Mouse (Mus musculus) CH12.LX (cell line): ENCODE measurements around the gene Cipc. TPM values are rescaled to one million over a fixed set of nuclear protein-coding genes. Genes with fewer than 3 reads are reported as not detected.

ENCODE experiments used
- DNase-seq: peaks from one replicate; pipeline ENCODE4 v3.0.0-alpha.2; 2013; ENCODE audit errors: extremely low read depth
- H3K27ac ChIP-seq: 2 replicates; pipeline ENCODE4 v1.5.1; 2012; ENCODE audit warnings: low read depth, mild to moderate bottlenecking, control low read depth, moderate library complexity; ENCODE audit not compliant: insufficient read depth
- H3K27me3 ChIP-seq: replicated peaks from 2 replicates; pipeline ENCODE3; 2012; ENCODE audit warnings: inconsistent platforms
- H3K36me3 ChIP-seq, 2 experiments: replicated peaks in 1 of 2; 2 replicates each; pipeline versions ENCODE3 to v1.6.1; 2012; ENCODE audit warnings: inconsistent platforms in 1 of 2, low read length in 1 of 2, mild to moderate bottlenecking in 1 of 2, mixed read lengths in 1 of 2, moderate library complexity in 1 of 2; ENCODE audit not compliant: control insufficient read depth in 1 of 2, insufficient read depth in 1 of 2
- H3K4me1 ChIP-seq, 2 experiments: 2 replicates each; pipeline ENCODE4 v1.6.1; 2012; ENCODE audit warnings: inconsistent platforms in 1 of 2, moderate library complexity in 1 of 2; ENCODE audit not compliant: insufficient read depth in 2 of 2, control insufficient read depth in 1 of 2
- H3K4me2 ChIP-seq: 2 replicates; pipeline ENCODE4 v1.6.1; 2012; ENCODE audit warnings: low read depth, mild to moderate bottlenecking, control low read depth; ENCODE audit not compliant: poor library complexity, insufficient read depth, severe bottlenecking
- H3K4me3 ChIP-seq, 3 experiments: fragments of 150-350 bp in 1 of 3; sonication (generic) in 1 of 3; replicated peaks in 1 of 3; 2 replicates each; pipeline versions ENCODE3 to v1.5.1; 2011 to 2012; ENCODE audit warnings: low read depth in 2 of 3, low read length in 2 of 3, mild to moderate bottlenecking in 2 of 3, moderate library complexity in 2 of 3, control low read depth in 1 of 3, improper control_type of control experiment in 1 of 3, inconsistent platforms in 1 of 3, mixed read lengths in 1 of 3; ENCODE audit not compliant: poor library complexity in 1 of 3
- H3K79me2 ChIP-seq: replicated peaks from 2 replicates; pipeline ENCODE4 v1.6.1; 2012; ENCODE audit warnings: mild to moderate bottlenecking, moderate library complexity; ENCODE audit not compliant: control insufficient read depth, poor library complexity, insufficient read depth, severe bottlenecking; ENCODE audit errors: extremely low read depth
- H3K9ac ChIP-seq: 2 replicates; pipeline ENCODE4 v1.6.1; 2012; ENCODE audit warnings: low read depth, mild to moderate bottlenecking, control low read depth, moderate library complexity; ENCODE audit not compliant: insufficient read depth
- H3K9me3 ChIP-seq: replicated peaks from 2 replicates; pipeline ENCODE3; 2012; ENCODE audit warnings: low read length, inconsistent platforms, mixed read lengths
- CHD2 ChIP-seq: IDR thresholded peaks from 2 replicates; pipeline ENCODE4 v1.6.1; 2011; ENCODE audit warnings: low read length, improper control_type of control experiment
- CTCF ChIP-seq, 2 experiments: IDR thresholded peaks in 1 of 2; conservative IDR thresholded peaks in 1 of 2; 2 replicates each; pipeline ENCODE4 v1.5.1; 2011 to 2012; ENCODE audit warnings: low read depth in 2 of 2, low read length in 2 of 2, improper control_type of control experiment in 1 of 2, inconsistent platforms in 1 of 2, mild to moderate bottlenecking in 1 of 2, moderate library complexity in 1 of 2
- ETS1 ChIP-seq: conservative IDR thresholded peaks from 2 replicates; pipeline ENCODE4 v1.6.1; 2012; ENCODE audit warnings: low read depth, mild to moderate bottlenecking, inconsistent platforms, low read length, improper control_type of control experiment, moderate library complexity
- IRF4 ChIP-seq: IDR thresholded peaks from 2 replicates; pipeline ENCODE4 v1.6.1; 2014; ENCODE audit warnings: low read depth, mild to moderate bottlenecking, inconsistent platforms, low read length, improper control_type of control experiment
- JUND ChIP-seq: conservative IDR thresholded peaks from 2 replicates; pipeline ENCODE4 v1.6.1; 2011; ENCODE audit warnings: low read depth, low read length, improper control_type of control experiment
- KAT2A ChIP-seq: IDR thresholded peaks from 2 replicates; pipeline ENCODE4 v1.6.1; 2012; ENCODE audit warnings: low read length, improper control_type of control experiment, inconsistent platforms; ENCODE audit not compliant: insufficient replicate concordance
- MAX ChIP-seq: IDR thresholded peaks from 2 replicates; pipeline ENCODE4 v1.6.1; 2011; ENCODE audit warnings: low read length, improper control_type of control experiment
- MAZ ChIP-seq: IDR thresholded peaks from 2 replicates; pipeline ENCODE4 v1.6.1; 2012; ENCODE audit warnings: low read depth, mild to moderate bottlenecking, inconsistent platforms, low read length, improper control_type of control experiment, moderate library complexity
- NELFE ChIP-seq: IDR thresholded peaks from 2 replicates; pipeline ENCODE4 v1.6.1; 2011; ENCODE audit warnings: low read depth, low read length, improper control_type of control experiment
- POLR2AphosphoS2 ChIP-seq: IDR thresholded peaks from 2 replicates; pipeline ENCODE4 v1.6.1; 2011; ENCODE audit warnings: low read depth, low read length, improper control_type of control experiment
- RCOR1 ChIP-seq: conservative IDR thresholded peaks from 2 replicates; pipeline ENCODE4 v1.6.1; 2012; ENCODE audit warnings: low read depth, mild to moderate bottlenecking, inconsistent platforms, low read length, improper control_type of control experiment
- SMC3 ChIP-seq: IDR thresholded peaks from 2 replicates; pipeline ENCODE4 v1.6.1; 2011; ENCODE audit warnings: low read depth, low read length, improper control_type of control experiment
- USF1 ChIP-seq: IDR thresholded peaks from 2 replicates; pipeline ENCODE4 v1.6.1; 2014; ENCODE audit warnings: low read depth, mild to moderate bottlenecking, inconsistent platforms, low read length, improper control_type of control experiment
- USF2 ChIP-seq: conservative IDR thresholded peaks from 2 replicates; pipeline ENCODE4 v1.6.1; 2011; ENCODE audit warnings: low read depth, low read length, improper control_type of control experiment
- ZMIZ1 ChIP-seq: IDR thresholded peaks from 2 replicates; pipeline ENCODE4 v1.6.1; 2012; ENCODE audit warnings: low read depth, mild to moderate bottlenecking, inconsistent platforms, low read length, improper control_type of control experiment
- dilution Hi-C: fragments of 300-500 bp; cut with MboI; formaldehyde crosslinking; loops from 2 replicates; pipeline ENCODE4 v1.14.3; 2020; ENCODE audit warnings: low sequenced_read_pairs; ENCODE audit not compliant: extremely low pct_unique_long_range_greater_than_20kb, extremely low pct_ligation_motif_present
- in situ Hi-C: fragments of 300-500 bp; cut with MboI; formaldehyde crosslinking; loops from 3 replicates; pipeline ENCODE4 v1.14.3; 2019; ENCODE audit warnings: low sequenced_read_pairs, low pct_ligation_motif_present, low pct_unique_long_range_greater_than_20kb, mixed read lengths
- polyA plus RNA-seq: library from polyadenylated mRNA; unstranded; fragments of >175 nt; gene quantifications from 2 replicates; pipeline ENCODE4 v1.2.1, GENCODE M21; 2012; ENCODE audit warnings: low read depth; ENCODE audit not compliant: insufficient read length
- total RNA-seq, 2 experiments: library from RNA; depleted of rRNA; stranded (reverse); fragments of 300-350 nt in 1 of 2; fragments of >200 nt in 1 of 2; gene quantifications; 2 replicates each; pipeline ENCODE4 v1.2.3; 2012 to 2014

Gene Cipc
- total and polyA plus RNA-seq, 3 experiments, result 15.7 to 20.5 (median 18.7) TPM

DNA sequence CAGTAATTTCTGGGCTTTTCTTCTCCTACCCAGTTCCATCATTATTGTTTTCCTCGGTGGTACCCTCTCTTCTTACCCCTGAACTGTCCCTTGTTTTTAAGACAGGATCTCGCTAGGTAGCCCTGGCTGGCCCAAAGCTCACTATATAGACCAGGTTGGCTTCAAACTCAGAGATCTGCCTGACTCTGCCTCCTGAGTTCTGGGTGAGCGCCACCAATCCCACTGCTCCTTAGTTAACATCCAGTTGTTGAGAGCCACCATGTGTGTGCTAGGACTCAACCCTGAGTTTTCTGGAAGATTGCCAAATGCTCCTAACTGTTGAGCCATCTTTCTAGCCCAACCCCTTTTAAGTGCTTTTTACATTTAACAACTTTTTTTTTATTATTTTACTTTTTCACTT lies 4.1 kb downstream of the Cipc start:
- Histone ChIP-seq H3K9me3 (no peaks in the 10 kb centered on the region), H3K4me1 (peaks cover 0 to 27% of the 10 kb centered on the region in 2 experiments; a peak in 2 of 4 replicates), H3K27me3 (no peaks in the 10 kb centered on the region), H3K27ac (peak overlapping the region; percentile 83), H3K4me3 (peak overlapping the region; percentile 24 to 52 (median 44)), H3K79me2 (peaks cover 34% of the 10 kb centered on the region), H3K36me3 (peaks cover 23 to 34% of the 10 kb centered on the region in 2 experiments), H3K9ac (peak overlapping the region; percentile 84; the same call in 1 of the 2 replicates), H3K4me2 (peak overlapping the region; percentile 100)
- no peak for TF ChIP-seq USF1
- no peak for TF ChIP-seq ZMIZ1
- TF ChIP-seq JUND, result no peak
- TF ChIP-seq CHD2, result no peak
- no peak for TF ChIP-seq SMC3
- no peak for TF ChIP-seq ETS1
- no peak for TF ChIP-seq RCOR1
- no peak for TF ChIP-seq NELFE
- TF ChIP-seq POLR2AphosphoS2, result no peak
- TF ChIP-seq KAT2A, result no peak
- TF ChIP-seq CTCF (conservative IDR thresholded peaks at IDR 0.05 in 1 of 2, IDR thresholded peaks at IDR 0.05 in 1 of 2; ENCODE audit: low read depth in 2 of 2, low read length in 2 of 2), result no peak
- TF ChIP-seq MAZ, result no peak
- no peak for TF ChIP-seq IRF4
- no peak for TF ChIP-seq MAX
- in situ Hi-C loops (no loop called here), dilution Hi-C loops (no loop called here)
- no peak for DNase-seq

DNA sequence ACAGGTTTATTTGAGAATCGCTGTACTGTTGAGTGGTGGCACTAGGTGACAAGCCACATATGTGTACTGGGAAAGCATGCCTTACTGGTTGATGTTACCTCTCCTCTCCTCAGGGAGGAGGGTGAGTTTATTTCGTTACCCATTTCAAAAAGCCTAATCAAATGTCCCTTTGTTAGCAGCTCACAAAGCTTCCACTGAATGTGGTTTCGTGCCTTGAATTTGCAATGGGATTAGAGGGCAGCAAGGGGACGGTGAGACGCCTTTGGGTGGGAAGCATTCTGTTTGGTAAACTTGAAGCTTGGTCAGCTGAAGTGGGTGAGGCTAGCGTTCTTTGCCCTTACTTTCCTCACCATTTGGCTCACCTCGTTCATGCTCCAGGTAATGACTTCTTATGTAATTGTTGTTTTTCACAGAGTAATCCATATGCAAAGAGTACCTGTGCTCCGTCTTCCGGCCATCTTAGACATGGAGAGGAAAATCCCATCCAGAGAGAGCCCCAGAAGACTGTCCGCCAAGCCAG lies 5.5 kb downstream of the Cipc start:
- DNase-seq, result no peak
- no peak overlapping the region for H3K4me3 ChIP-seq
- TF ChIP-seq IRF4 (no peak), CTCF (conservative IDR thresholded peaks at IDR 0.05 in 1 of 2, IDR thresholded peaks at IDR 0.05 in 1 of 2; ENCODE audit: low read depth in 2 of 2, low read length in 2 of 2) (no peak), USF2 (no peak)
- TF ChIP-seq, all 38 proteins: peak for 0
- no peak overlapping the region for H3K4me2 ChIP-seq
- no peaks in the 10 kb centered on the region for H3K27me3 ChIP-seq
- H3K36me3 ChIP-seq, result peaks cover 29 to 47% of the 10 kb centered on the region in 2 experiments
- dilution Hi-C loops (no loop called here), in situ Hi-C loops (no loop called here)
- peaks cover 0 to 24% of the 10 kb centered on the region in 2 experiments; a peak in 2 of 4 replicates for H3K4me1 ChIP-seq
- no peak overlapping the region for H3K27ac ChIP-seq
- no peak overlapping the region for H3K9ac ChIP-seq
- peaks cover 34% of the 10 kb centered on the region for H3K79me2 ChIP-seq
- no peaks in the 10 kb centered on the region for H3K9me3 ChIP-seq
